Mouse (Mus musculus) WW6 (cell line): Measurements from ENCODE around the gene Lekr1.

Experiments used
- DNase-seq: peaks from one replicate; pipeline ENCODE4 v3.0.0-alpha.2; 2013; ENCODE audit warnings: low read depth, low spot score

Gene Lekr1

DNA sequence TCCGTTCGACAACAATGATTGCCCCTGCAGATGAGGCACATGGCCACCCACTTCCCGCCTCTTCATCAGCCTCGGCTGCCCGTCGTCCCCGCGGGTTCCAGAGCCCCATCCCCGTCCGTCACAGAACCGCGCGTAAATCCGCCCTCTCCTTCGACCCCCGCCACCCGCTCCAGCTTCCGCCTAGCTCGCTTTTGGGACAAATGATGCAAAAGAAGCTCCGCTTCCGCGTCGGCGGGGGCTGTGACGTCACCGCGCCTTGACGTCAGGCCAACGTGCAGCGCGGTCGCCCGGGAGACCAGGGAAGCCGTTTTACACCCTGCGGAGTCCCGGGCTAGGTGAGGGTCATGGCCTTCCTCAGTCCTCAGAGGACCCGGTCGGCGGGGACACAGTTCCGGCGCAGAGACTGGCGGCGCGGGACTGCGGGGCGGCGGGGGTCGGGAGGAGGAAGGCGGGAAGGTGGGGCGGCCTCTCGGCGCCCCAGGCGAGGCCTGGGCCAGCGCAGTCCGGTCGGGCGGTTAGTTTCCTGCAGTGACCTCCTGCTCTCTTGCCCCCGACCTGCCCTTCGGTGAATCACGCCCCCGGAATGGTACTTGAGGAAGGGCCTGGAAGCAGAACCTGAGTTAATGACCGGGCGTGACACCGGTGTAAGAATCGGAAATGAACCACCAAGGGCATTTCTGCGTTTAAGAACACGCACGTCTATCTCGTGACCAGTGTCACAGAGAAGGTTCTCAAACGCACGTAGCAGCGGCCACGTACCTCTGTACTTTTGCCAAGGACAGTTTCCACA, at the start of gene Lekr1:
Gene Lekr1, plus strand, starts transcription at position 252 of the 790 bp plus-strand sequence.
- peak; percentile 66 for DNase-seq

DNA sequence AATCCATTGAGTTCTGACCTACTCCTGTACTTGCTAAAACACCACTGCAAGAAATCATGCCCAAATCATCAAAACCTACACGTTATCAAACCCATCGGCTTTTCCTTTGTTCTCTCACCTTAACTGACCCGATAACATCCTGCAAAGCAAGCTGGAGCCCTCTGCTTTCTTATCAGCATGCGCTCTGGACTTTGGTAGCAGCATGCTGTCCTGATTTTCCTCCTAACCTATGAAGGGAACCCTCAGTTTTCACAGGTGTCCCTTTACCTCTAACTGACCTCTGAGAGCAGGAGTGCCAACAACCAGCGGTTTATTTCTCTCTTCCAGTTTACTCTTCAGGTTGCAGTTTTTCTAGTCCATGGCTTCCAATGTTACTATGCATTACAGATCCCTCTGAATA, 48.5 kb upstream of the Lekr1 start:
- no peak for DNase-seq

DNA sequence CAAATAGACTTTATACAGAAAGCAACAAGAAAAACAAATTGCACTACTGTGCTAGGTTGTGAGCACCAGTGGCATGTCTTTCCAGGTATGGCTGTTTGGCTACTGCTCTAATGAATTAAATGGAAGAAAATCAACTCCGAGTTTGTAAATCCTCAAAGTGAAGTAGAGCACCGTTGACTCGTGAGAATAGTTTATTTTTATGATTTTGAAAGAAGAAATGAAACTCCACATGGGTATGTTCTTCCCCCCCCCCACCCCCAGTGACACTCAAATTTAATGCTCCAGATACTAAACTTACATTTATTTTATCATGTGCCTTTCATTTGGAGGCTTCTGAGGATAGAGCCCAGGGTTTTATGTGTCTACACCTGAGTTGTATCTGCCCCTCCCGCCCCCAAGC, 46.7 kb upstream of the Lekr1 start:
- no peak for DNase-seq

DNA sequence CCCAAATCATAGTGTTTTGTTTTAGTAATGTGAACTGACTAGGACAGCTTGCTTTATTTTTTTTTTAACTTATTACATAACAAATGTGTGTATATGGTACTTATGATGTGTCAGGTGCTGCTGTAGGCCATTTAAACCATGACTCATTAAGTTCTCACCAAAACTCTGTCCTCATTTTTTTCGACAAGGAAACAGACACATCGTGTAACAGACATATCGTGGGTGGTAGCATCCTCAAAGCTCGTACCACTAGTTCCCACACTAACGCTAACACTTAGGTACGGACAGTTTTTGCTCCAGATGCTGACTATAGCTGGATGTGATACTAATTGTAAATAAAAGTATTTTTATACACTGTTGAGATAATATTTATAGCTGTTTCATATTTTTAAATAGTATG, 43.0 kb upstream of the Lekr1 start:
- DNase-seq: no peak

DNA sequence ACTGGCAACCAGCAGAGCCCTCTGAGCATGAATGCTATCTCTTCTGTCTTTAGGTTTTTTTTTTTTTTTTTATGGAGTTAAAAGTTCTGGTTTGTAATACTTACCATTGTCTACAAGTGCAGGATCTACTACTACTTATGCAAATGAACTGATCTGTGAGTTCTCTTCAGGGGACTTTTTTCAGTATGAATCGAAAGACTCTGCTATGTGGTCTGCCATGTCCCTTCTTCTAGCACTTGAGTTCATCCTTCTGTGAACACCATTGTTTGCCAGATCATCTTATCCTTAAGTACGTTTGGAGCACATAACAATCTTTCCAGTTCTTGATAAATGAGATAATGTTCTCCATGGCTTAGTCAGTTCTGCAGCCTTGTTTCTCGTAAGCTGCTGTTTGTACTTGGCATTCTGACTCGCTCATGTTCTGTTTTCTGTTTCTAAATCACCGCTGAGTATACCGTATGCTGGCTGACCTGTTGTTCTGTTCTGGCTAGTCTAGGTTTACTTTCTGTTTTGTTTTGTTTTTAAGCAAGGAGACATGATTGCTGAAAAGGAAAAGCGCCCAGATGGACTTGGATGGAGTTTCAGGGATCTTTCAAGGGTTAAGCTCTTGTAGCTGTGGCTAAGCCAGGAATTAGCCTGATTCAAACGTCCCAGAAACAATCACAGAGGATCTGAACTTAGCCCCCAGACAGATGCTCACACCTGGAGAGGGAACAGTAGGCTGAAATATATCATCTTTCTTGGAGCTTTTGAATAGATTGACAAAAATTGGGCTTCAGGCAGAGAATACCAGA, 40.3 kb upstream of the Lekr1 start:
- no peak for DNase-seq

DNA sequence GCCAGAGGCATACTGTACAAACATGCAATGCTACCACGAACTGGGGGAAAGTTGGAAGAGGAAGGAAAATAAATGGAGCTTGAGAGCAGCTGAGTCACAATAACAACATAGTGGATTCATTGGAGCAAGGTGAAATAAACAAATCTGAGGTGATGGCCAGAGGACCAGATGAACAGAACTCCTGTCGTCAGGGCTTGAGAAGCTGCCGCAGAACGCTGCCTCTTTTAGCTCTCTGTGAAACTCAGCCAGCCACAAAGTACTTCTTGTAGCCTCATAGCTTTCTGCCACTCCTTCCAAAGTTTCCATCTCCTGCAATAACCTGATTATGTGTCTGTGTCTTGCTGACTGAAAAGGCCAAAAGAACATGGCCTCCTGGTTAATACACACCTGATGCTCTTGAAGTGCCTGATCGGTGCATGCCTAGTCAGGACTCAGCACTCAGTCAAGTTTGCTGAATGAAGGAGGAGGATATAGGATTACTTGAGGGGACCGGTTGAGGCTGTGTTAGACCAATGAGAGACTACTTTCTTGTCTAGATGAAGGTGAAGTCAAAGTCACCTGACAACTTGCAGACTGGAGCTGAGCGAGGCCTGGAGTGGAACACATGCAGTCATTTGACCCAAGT, 39.6 kb upstream of the Lekr1 start:
- DNase-seq: no peak

DNA sequence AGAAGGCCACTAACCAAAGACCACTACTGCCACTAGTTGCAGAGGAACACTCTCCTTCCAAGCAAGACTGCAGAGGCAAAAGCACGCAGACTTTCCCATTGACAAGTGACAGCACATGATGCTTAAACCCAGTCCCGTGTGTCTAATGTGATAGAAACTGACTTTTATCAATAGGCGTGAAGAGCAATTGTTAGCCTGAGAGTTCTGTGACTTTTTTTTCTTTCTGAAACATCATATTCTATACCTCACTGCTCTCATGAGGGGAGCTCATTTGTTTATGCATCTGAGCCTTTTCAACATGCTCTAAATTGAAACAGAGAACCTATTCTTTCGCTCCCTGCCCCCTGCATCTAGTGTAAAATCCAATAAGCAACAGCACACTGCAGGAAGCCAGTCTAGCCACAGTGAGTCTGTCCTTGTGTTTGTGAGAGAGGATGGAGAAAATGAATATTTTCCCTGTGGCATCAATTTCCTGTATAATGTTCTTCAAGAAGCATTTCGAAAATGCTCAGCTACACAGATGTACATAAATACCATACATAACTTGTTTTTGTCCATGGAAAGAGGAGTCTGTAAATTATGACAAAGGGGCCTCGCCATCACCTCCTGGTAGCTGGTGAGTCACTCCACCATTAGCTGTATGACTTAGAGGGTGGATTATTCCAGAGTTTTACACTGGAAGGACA, 38.9 kb upstream of the Lekr1 start:
- no peak for DNase-seq

DNA sequence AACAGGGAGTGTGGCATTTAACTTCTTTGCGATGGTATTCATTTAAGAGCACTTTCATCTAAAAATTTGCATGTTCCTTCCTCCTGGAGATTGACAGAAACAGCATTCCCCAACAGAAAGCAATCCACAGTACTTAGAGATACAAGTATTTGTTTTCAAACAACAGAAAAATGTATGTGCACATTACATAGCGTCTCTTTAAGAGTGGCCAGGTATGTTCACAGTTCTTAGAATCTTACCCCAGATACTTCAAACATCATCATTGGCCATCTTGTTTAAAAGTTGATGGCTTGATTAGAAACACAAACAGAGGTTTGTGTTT, 38.4 kb upstream of the Lekr1 start:
- no peak for DNase-seq

DNA sequence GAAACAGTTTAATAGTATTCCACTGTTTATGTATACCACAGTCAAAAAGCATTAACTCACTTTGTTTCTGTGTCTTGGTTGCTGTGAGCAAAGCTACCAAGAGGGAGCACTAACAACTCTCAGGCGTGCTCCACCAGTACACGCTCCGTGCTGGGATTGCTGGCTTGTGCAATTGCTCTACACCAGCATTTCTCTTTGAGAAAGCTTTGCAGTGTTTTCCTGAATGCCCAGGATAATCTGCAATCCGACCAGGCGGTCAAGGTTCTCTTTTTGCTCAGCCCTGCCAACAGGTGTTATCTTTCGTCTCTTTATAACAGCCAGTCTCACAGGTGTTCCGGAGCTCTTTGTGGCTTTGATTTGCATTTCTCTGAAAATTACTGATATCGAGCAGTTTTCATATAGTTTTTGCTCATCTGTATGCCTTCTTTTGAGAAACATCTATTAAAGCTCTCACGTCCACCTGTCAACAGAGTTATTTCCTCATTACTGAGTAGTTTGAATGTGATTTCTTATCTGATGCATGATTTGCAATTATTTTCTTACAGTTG, 36.4 kb upstream of the Lekr1 start:
- no peak for DNase-seq

DNA sequence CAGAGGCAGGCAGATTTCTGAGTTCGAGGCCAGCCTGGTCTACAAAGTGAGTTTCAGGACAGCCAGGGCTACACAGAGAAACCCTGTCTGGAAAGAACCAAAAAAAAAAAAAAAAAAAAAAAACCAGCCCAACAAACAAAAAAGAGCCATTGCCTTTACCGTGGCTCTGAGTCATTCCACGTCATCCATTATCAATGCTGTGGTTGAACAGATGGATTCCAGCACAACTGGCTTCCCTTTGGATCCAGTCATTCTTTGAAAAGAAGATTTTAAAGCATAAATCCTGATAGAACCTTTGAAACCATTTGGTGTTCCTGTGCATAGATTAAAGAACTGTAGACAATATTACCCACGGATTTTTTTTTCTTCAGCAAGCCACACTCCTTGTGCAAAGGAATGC, 32.4 kb upstream of the Lekr1 start:
- no peak for DNase-seq

DNA sequence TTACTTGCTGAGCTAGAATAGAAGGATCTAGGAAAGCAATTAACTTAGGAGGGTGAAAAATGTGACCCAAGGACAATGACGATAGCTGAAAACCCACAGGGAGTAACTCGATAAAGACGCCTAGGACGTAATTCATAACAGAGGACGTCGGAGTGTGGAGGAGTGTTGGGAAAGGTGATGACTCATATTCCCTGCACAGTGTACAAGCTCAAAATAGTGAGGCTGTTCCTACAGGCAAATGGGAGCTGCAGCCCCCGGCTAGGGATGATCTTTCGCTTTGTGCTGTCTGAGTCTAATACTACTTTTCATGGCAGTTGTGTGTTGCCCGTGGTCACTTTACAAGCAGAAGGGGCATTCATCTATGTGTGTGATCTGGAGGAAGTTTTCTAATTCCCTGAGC, 30.0 kb upstream of the Lekr1 start:
- DNase-seq: no peak

DNA sequence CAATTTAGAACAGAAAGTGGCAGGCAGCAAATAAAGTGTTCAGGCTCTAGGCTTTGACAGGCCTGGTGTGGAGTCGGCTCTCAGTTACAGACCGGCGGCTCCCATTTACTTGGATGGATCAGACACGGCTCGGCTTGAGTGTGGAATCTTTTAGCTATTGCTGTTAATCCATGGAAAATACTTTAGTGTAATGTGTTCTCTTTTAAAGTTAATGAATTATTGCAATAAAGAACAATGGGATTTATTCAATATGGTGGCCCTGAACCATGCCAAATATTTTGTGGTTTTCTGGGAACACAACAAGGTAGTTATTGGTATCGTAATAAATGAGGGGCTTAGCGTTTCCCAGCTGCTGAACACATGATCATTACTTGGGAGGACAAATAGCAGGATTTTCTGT, 28.7 kb upstream of the Lekr1 start:
- DNase-seq: no peak

DNA sequence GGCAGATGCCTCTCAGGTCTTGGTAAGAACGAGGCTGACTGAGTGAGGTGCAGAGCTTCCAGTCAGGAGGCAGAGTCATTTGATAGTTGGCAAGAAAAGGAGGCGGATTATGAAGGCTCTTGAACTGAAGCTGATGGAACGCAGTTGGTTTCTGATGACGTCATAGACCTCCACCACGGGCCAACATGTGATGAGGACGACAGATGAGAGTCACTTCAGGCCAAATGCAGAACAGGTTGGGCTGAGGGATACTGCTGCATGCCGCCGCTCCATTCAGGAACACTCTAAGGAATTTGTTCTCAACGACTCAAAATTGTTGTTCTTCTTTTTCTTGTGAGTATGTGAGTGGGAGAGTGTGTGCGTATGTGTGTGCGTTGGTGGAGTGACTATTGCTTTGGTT, 27.1 kb upstream of the Lekr1 start:
- no peak for DNase-seq

DNA sequence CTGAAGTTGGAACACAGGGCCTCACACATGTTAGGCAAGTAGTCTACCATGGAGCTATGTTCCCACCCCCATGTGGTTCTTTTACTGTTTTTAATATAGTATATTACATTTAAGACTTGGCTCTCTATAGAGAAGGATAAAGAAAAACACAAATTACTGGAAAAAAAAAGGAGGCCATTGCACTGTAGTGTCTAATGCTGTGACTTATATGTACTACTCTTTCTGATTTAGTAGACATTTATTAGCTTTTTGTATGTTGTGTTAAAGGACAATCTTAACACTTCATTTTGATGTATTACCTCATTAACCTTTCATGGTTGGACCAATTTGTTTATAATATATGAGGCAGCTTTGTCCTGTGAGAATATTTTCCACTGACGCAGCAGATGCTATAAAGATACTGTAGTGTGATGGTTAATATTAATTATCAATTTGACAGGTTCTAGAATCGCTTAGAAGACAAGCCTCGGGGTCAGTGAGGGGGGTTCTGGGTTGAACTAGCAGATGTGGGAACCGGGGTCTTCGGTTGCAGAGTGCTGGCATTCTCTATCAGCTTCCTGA, 26.5 kb upstream of the Lekr1 start:
- DNase-seq: no peak

DNA sequence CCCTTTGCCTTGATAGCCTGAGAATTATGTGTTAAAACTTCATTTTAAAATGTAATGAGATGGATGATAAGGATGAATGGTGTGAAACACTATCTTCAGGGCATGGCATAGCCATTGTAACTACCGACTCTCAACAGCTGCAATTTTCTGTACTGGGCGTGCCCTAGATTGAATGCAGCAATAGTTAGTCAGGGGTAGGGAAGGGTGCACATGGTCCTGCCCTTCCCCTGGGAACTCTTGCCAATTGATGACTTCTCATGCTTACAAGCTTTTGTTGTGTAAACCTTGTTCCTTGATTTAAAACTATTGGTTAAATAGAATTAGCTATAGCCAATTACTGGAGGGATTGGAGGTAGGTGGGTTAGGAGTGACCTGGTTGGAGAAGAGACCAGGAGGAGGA, 23.1 kb upstream of the Lekr1 start:
- DNase-seq: no peak

DNA sequence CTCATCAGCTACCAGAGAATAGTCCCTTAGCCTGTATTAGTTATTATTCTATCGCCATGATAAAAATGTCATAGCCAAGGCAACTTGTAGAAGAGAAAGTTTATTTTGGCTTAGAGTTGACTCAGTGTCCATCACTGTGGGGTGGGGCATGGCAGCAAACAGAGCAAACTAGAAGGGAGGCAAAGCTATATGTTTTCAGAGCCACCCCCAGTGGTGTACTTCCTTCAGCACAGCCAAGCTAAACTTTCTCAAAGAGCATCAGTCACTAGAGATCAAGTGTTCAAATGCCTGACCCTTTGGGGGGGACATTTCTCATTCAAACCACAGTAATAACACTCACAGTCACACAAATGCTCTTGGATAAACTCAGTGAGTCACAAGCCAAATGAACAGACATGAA, 22.4 kb upstream of the Lekr1 start:
- no peak for DNase-seq

DNA sequence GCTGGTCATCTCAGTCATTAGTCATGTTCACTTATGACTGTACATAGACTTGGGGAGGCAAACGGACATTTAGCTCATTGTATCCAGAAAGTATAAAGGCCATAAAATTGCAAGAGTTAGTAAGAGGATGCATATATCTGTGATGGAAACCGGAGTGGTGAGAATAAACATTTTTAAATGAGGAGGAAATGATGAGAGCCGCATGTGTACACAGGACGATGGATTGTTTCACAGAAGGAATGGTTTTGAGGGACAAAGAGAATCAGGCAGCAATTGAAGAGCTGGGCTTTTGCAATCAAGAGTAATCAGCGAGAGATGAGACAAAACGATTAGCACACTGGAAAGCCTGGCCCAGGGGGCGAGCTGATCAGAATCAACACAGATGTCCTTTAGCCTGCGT, 18.4 kb upstream of the Lekr1 start:
- no peak for DNase-seq

DNA sequence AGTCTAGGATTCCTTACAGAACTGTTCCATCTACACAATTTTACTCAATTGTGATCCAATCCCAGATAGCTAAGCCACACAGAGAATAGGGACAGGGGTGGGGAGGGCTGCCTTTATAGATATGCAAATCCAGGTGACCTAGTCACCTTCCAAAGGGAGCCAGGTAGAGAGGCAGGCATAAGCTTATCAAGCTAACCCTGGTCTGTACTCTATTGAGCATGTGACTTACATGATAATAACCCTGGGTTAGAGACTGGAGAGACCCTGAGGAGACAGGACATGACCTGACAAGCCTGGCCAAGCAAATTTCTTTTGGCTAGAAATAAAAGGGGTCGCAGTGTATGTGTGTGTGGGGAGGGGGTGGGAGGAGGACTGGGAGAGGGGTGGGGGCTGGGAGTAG, 17.1 kb upstream of the Lekr1 start:
- no peak for DNase-seq

DNA sequence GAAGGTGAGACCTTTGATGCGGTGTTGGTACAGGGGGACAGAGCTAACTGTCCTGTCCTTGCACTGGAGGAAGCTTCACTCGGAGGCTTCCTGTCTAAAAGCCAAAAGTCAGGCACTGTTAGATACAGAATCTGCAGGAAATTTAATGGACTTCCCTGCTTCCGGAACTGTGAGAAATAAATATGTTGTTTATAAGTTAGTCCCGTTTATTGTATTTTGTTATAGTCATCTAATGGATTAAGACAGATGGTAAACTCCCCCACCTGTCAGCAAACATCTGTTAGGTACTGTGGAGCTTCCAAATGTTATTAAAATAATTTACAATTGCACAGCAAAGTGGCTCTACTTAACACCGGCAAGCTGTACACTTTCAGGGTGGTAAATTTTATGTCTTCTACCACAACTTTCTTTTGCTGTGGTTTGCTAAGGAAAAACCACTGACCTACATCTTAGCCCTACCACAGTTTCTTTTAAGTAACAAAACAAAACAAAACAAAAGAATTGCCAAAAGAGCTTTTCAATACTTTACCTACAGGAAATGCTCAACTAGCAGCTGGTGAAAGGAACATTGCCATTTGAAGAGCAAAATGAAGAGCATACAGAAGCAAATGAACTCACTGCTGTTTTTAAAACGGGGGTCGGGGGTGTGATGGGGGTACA, 15.7 kb upstream of the Lekr1 start:
- no peak for DNase-seq

DNA sequence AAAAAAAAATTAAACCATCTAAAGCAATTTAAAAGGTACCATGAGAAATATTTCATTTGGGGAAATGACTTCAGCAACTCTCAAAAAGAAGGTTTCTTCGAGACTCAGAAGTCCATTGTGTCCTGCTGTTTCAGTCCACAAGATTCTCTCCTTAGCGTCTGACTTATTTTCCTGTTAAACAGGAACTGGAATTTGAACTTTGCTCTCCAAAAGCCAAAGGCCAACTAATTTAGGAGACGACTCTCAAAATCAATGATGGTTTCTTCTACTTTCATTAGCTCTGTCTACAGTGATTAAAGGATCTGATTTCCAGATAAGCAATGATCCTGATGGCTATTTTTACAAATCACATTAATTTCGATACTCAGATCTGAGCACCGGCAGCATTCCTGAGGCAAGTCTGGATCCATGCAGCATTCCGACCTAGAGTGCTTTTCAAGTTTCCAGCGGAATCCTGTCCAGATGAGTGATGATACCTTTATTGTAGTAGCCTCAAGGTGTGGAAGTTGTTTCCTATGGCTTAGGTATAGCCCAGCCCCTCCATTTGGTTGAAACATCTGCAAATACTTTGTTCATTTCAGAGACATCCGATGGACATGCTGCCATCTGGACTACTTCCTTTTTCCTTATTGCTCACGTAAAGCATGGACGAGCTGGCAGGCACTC, 11.4 kb upstream of the Lekr1 start:
- no peak for DNase-seq

DNA sequence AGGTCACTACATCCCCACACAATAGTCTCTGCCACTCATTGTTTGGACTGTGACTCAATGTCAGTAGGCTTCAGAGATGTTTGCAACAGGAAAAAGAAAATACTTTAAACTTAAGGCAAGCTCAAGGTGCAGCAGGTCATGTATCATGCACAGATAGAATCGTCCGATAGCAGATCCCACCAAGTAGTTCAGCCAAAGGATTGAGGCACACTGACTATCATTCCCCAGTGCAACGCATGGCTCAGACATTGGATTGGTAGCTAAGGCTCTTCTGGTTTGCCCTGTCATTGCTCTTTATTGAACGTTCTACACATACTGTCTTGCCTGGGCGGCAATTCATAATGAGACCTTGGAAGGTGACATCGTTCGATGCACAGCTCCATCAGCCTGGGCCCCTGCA, 9.6 kb upstream of the Lekr1 start:
- no peak for DNase-seq
